Mouse (Mus musculus) thymus, adult 2 months (tissue): ENCODE measurements at regions not wholly inside any gene's neighbourhood (a gene's known extent, or its start where the extent isn't known, plus 50 kb on each side); places are given as distances from the start of the nearest gene placed in this dataset.

Experiments
- CTCF ChIP-seq: fragments of 200-500 bp; IDR thresholded peaks from 2 replicates; pipeline ENCODE4 v1.5.1; 2012; ENCODE audit warnings: mild to moderate bottlenecking, control low read depth, low read length, moderate library complexity, borderline replicate concordance; ENCODE audit not compliant: control insufficient read depth, poor library complexity, insufficient read depth; ENCODE audit errors: extremely low read depth
- POLR2A ChIP-seq: fragments of 200-500 bp; IDR thresholded peaks from 2 replicates; pipeline ENCODE4 v1.6.1; 2012; ENCODE audit warnings: mild to moderate bottlenecking, low read length, control low read depth, moderate library complexity; ENCODE audit not compliant: control insufficient read depth, poor library complexity, insufficient read depth; ENCODE audit errors: extremely low read depth

DNA sequence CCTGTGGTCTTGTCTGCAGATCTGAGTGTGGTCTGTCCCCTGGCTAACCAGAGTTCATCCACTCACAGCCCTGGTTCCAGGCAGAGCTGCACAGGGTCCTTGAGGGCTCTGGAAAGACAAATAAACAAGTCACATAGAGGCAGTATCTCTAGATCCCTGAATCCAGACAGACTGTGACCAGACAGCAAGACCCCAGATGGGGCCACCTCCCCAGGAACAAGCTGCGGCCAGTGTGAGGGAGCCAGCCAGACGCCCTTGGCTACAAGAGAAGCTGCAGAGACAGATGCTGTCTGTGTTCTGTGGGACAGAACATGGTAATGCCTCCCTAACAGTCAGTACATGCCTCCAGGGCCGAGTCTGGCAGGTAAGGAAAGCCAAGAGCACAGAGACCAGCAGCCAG lies 127.6 kb upstream of the Ccnd1 start:
- no peak for TF ChIP-seq CTCF
- no peak for TF ChIP-seq POLR2A
